Mouse (Mus musculus) spleen, adult 2 months (tissue): Measurements from ENCODE around the gene Rhbdl3.

Source experiments
- CTCF ChIP-seq: fragments of 200-500 bp; IDR thresholded peaks from 2 replicates; pipeline ENCODE4 v1.5.1; 2011; ENCODE audit warnings: mild to moderate bottlenecking, inconsistent platforms; ENCODE audit not compliant: insufficient read depth, insufficient read length, insufficient replicate concordance; ENCODE audit errors: extremely low read depth
- POLR2A ChIP-seq: fragments of 200-500 bp; IDR thresholded peaks from 2 replicates; pipeline ENCODE4 v1.6.1; 2011; ENCODE audit warnings: low read depth, low read length, inconsistent platforms

DNA sequence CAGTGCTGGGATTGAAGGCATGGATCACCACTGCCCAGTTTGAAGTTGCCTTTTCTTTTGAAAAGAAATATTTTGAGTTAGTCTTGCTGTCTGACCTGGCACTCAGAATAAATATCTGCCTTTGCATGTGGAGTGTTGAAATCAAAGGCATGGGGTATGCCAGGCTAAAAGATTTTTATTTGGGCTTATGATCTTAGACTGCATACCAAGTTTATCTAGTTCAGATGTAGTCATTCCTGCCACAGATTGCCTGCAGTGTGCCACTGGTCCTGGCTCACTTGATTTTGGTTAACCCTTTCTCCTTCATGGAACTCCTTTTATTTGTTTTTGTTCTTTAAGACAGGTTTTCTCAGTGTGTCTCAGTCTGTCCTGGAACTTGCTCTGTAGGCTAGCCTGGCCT, 83.7 kb downstream of the Rhbdl3 start:
- TF ChIP-seq CTCF (no peak), POLR2A (no peak)
